Mouse (Mus musculus) heart, adult 2 months (tissue): ENCODE data around the gene Rae1.

ENCODE experiments used
- CTCF ChIP-seq: fragments of 200-600 bp; IDR thresholded peaks from 2 replicates; pipeline ENCODE4 v1.8.1; 2022; ENCODE audit warnings: antibody characterized with exemption, mild to moderate bottlenecking, moderate library complexity
- POLR2A ChIP-seq: fragments of 200-500 bp; IDR thresholded peaks from 2 replicates; pipeline ENCODE4 v1.6.1; 2011; ENCODE audit warnings: mild to moderate bottlenecking, low read depth, low read length, control low read depth; ENCODE audit not compliant: insufficient read depth

DNA sequence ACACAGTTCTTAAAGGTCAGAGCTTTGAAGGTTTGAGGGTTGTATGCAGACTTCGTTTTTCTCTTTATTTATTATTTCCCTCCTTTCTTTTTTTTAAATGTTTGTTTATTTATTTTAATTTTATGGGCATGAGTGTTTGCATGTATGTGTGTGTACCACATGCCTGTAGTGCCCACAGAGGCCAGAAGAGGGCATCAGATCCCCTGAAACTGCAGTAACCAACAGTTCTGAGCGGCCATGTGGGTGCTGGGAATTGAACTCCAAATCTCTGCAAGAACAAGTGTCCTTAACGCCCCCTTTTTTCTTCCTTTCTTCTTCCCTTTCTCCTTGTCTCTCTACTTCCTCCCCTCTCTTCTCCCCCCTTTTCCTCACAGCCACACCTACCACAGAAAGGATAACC is 39.6 kb upstream of the Rae1 start:
- TF ChIP-seq POLR2A, result no peak
- TF ChIP-seq CTCF, result peak; percentile 17
